In genomic region chr2:158951061-158951460, GRCm38 (mm10) we compare ENCODE assay signal across 17 mouse cellular contexts.
A peak's percentile ranks its signal among the peaks of the same experiment; 100 is the strongest.
DNase-seq lines count a peak whose midpoint lies in the region; ATAC-seq lines count a peak whose summit lies in the region.
"Had no signal": no experiment of that assay in that cellular context is flagged by ENCODE, and none has a peak within 500 bp of the region (broad histone marks: within the 10 kb centered on the region; RNA-seq: fewer than 3 reads in every experiment).

No protein-coding gene starts in this region.

- ATAC-seq in forebrain, embryonic 11.5 days (replicated peaks; ENCODE audit: low FRiP score) = no peak
- ATAC-seq in forebrain, embryonic 15.5 days (replicated peaks) = no peak
- ATAC-seq in neural tube, embryonic 15.5 days (ENCODE audit: low FRiP score) = no peak
- ATAC-seq: forebrain, postnatal 0 days had no signal

- H3K27me3 ChIP-seq in forebrain, embryonic 11.5 days (ENCODE audit: control insufficient read depth, insufficient read depth, low read length) = no peaks in the 10 kb centered on the region
- no peaks in the 10 kb centered on the region for H3K27me3 ChIP-seq in forebrain, embryonic 15.5 days
- no peaks in the 10 kb centered on the region for H3K27me3 ChIP-seq in neural tube, embryonic 15.5 days (replicated peaks)
- H3K27me3 ChIP-seq: liver, embryonic 15.5 days; midbrain, embryonic 12.5 days had no signal

- no peak overlapping the region for H3K27ac ChIP-seq in forebrain, embryonic 11.5 days (ENCODE audit: low read depth, low read length)
- no peak overlapping the region for H3K27ac ChIP-seq in forebrain, embryonic 15.5 days (replicated peaks)
- no peak overlapping the region for H3K27ac ChIP-seq in neural tube, embryonic 15.5 days (replicated peaks)
- H3K27ac ChIP-seq: liver, embryonic 15.5 days; midbrain, embryonic 12.5 days had no signal

- no peak overlapping the region for H3K9ac ChIP-seq in forebrain, embryonic 11.5 days (ENCODE audit: low read length)
- H3K9ac ChIP-seq in forebrain, embryonic 15.5 days (replicated peaks) = no peak overlapping the region
- no peak overlapping the region for H3K9ac ChIP-seq in neural tube, embryonic 15.5 days (replicated peaks)
- H3K9ac ChIP-seq: forebrain, postnatal 0 days; liver, embryonic 15.5 days; midbrain, embryonic 12.5 days had no signal

- no peaks in the 10 kb centered on the region for H3K36me3 ChIP-seq in forebrain, embryonic 11.5 days (ENCODE audit: control insufficient read depth, insufficient read depth, low read length)
- H3K36me3 ChIP-seq in forebrain, embryonic 15.5 days = no peaks in the 10 kb centered on the region
- no peaks in the 10 kb centered on the region for H3K36me3 ChIP-seq in neural tube, embryonic 15.5 days
- H3K36me3 ChIP-seq: liver, embryonic 15.5 days; midbrain, embryonic 12.5 days had no signal

- peak; percentile 59 for DNase-seq in forebrain, embryonic 11.5 days (ENCODE audit: low spot score)
- DNase-seq in neural tube, embryonic 10.5 days (ENCODE audit: extremely low spot score, low spot score) = peak; percentile 29
- peak; percentile 52 for DNase-seq in embryo, embryonic 11 days
- peak; percentile 41 for DNase-seq in mesoderm, embryonic 11.5 days (ENCODE audit: low read depth, low spot score)
- no peak for DNase-seq in right cerebral cortex, adult 18-20 months
- no peak for DNase-seq in left cerebral cortex, adult 9 months (ENCODE audit: low spot score in 2 of 2)
- DNase-seq: cerebellum, postnatal 25 days; forebrain, postnatal 0 days; gastrocnemius, postnatal 14 days; left cerebral cortex, postnatal 4 days; lung, postnatal 14 days; right cerebral cortex, postnatal 14 days had no signal

- H3K4me3 ChIP-seq in forebrain, embryonic 11.5 days (ENCODE audit: low read depth, low read length) = no peak overlapping the region
- no peak overlapping the region for H3K4me3 ChIP-seq in forebrain, embryonic 15.5 days
- H3K4me3 ChIP-seq in neural tube, embryonic 15.5 days (replicated peaks) = no peak overlapping the region
- H3K4me3 ChIP-seq: liver, embryonic 15.5 days; midbrain, embryonic 12.5 days had no signal

- 38% methylated on average over 3 of the region's 3 CpGs for WGBS in forebrain, embryonic 11.5 days
- 45% methylated on average over 3 of the region's 3 CpGs for WGBS in forebrain, embryonic 15.5 days
- 40% methylated on average over 3 of the region's 3 CpGs for WGBS in neural tube, embryonic 15.5 days

- no peaks in the 10 kb centered on the region for H3K4me1 ChIP-seq in forebrain, embryonic 11.5 days (replicated peaks; ENCODE audit: control insufficient read depth, insufficient read depth, low read length)
- H3K4me1 ChIP-seq in forebrain, embryonic 15.5 days = peaks cover 13% of the 10 kb centered on the region; the same call in 1 of the 2 replicates
- 0 out of 2 replicates have a peak, but pooled peaks cover 6% of the 10 kb centered on the region for H3K4me1 ChIP-seq in neural tube, embryonic 15.5 days
- H3K4me1 ChIP-seq: liver, embryonic 15.5 days had no signal

- no peaks in the 10 kb centered on the region for H3K9me3 ChIP-seq in forebrain, embryonic 11.5 days (ENCODE audit: control insufficient read depth, low read length)
- no peaks in the 10 kb centered on the region for H3K9me3 ChIP-seq in forebrain, embryonic 15.5 days
- no peaks in the 10 kb centered on the region for H3K9me3 ChIP-seq in neural tube, embryonic 15.5 days (replicated peaks)
- H3K9me3 ChIP-seq: liver, embryonic 15.5 days; midbrain, embryonic 12.5 days had no signal

- H3K4me2 ChIP-seq in forebrain, embryonic 11.5 days (ENCODE audit: low read depth, low read length, severe bottlenecking) = no peak overlapping the region
- H3K4me2 ChIP-seq in forebrain, embryonic 15.5 days (replicated peaks) = no peak overlapping the region
- H3K4me2 ChIP-seq in neural tube, embryonic 15.5 days = no peak overlapping the region
- H3K4me2 ChIP-seq: heart, embryonic 11.5 days; liver, embryonic 15.5 days; midbrain, embryonic 12.5 days had no signal

Comparison
In these comparisons a context has a peak if more than half of its experiments do, and no peak if none do; other contexts are left out.
1. DNase-seq: peak in forebrain, embryonic 11.5 days (single experiment), neural tube, embryonic 10.5 days (single experiment), embryo, embryonic 11 days (single experiment) and mesoderm, embryonic 11.5 days (single experiment); none in right cerebral cortex, adult 18-20 months (single experiment) and left cerebral cortex, adult 9 months (0 of 2).